In the genomic region with DNA sequence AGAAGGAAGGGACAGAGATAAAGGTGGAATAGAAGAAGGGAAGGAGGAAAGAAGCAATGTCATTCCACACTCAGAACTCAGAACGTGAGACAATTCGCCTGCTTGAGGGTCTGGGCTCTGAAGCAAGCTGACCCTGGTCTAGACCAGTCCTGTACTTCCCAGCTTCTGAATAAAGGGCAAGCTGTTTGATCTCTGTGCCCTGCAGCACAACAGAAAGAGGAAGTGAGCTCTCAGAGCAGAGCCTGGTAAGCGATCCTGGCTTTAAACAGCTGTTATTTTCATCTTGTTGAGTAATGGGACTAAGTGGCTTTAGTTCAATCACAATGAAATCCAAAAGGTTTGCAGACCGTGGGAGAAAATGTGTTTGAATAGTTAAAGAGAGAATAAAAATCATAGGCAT, we compare ENCODE assay signal across 12 mouse cellular contexts.
DNase-seq lines count a peak whose midpoint lies in the region; ATAC-seq and TF ChIP-seq lines count a peak whose summit lies in the region.
"Had no signal": no experiment of that assay in that cellular context is flagged by ENCODE, and none has a peak within 500 bp of the region (broad histone marks: within the 10 kb centered on the region; RNA-seq: fewer than 3 reads in every experiment).

No protein-coding gene starts in this region.

- H3K9ac ChIP-seq in lung, postnatal 0 days (replicated peaks; ENCODE audit: low read depth), result no peak overlapping the region
- no peak overlapping the region for H3K9ac ChIP-seq in embryonic facial prominence, embryonic 14.5 days (ENCODE audit: low read depth, low read length)
- H3K9ac ChIP-seq in hindbrain, embryonic 13.5 days, result no peak overlapping the region; the same call in 1 of the 2 replicates
- H3K9ac ChIP-seq: lung, embryonic 15.5 days had no signal

- H3K4me2 ChIP-seq in lung, postnatal 0 days (replicated peaks; ENCODE audit: low read depth, low read length), result no peak overlapping the region
- no peak overlapping the region for H3K4me2 ChIP-seq in embryonic facial prominence, embryonic 14.5 days (ENCODE audit: low read depth, low read length)
- no peak overlapping the region for H3K4me2 ChIP-seq in hindbrain, embryonic 13.5 days
- H3K4me2 ChIP-seq: lung, embryonic 15.5 days had no signal

- TF ChIP-seq CTCF in lung, postnatal 0 days (IDR thresholded peaks at IDR 0.05), result no peak
- TF ChIP-seq CTCF in lung, adult 2 months (IDR thresholded peaks at IDR 0.05; ENCODE audit: insufficient read depth, low read length), result no peak
- TF ChIP-seq CTCF in bone marrow macrophage, adult 2 months (IDR thresholded peaks at IDR 0.05; ENCODE audit: low read depth, low read length), result no peak

- ATAC-seq in lung, postnatal 0 days, result no peak
- no peak for ATAC-seq in embryonic facial prominence, embryonic 14.5 days (ENCODE audit: low read depth)
- ATAC-seq in hindbrain, embryonic 13.5 days (ENCODE audit: low FRiP score), result no peak

- peaks cover 54% of the 10 kb centered on the region; the same call in 1 of the 2 replicates for H3K36me3 ChIP-seq in lung, postnatal 0 days (ENCODE audit: insufficient read depth, low read length)
- peaks cover 86% of the 10 kb centered on the region for H3K36me3 ChIP-seq in embryonic facial prominence, embryonic 14.5 days (ENCODE audit: control insufficient read depth, insufficient read depth, low read length)
- peaks cover 95% of the 10 kb centered on the region for H3K36me3 ChIP-seq in hindbrain, embryonic 13.5 days

- H3K4me3 ChIP-seq in lung, postnatal 0 days (ENCODE audit: low read depth, low read length), result no peak overlapping the region
- no peak overlapping the region for H3K4me3 ChIP-seq in lung, adult 2 months (replicated peaks; ENCODE audit: extremely low read depth, low read depth, low read length)
- no peak overlapping the region for H3K4me3 ChIP-seq in bone marrow macrophage, adult 2 months (ENCODE audit: insufficient read depth, low read length)
- no peak overlapping the region for H3K4me3 ChIP-seq in embryonic facial prominence, embryonic 14.5 days (ENCODE audit: low read depth, low read length)
- no peak overlapping the region for H3K4me3 ChIP-seq in hindbrain, embryonic 13.5 days
- H3K4me3 ChIP-seq: lung, embryonic 15.5 days had no signal

- TF ChIP-seq EP300 in lung, postnatal 0 days (IDR thresholded peaks at IDR 0.05), result no peak

- no peaks in the 10 kb centered on the region for H3K4me1 ChIP-seq in lung, postnatal 0 days (ENCODE audit: insufficient read depth, low read depth, low read length)
- H3K4me1 ChIP-seq in lung, adult 2 months (ENCODE audit: control insufficient read depth, insufficient read depth, low read length), result no peaks in the 10 kb centered on the region
- peaks cover 20% of the 10 kb centered on the region for H3K4me1 ChIP-seq in bone marrow macrophage, adult 2 months (ENCODE audit: control insufficient read depth, insufficient read depth, low read length)
- no peaks in the 10 kb centered on the region for H3K4me1 ChIP-seq in embryonic facial prominence, embryonic 14.5 days (ENCODE audit: control insufficient read depth, insufficient read depth, low read length)
- no peaks in the 10 kb centered on the region for H3K4me1 ChIP-seq in hindbrain, embryonic 13.5 days (replicated peaks)
- H3K4me1 ChIP-seq: lung, embryonic 15.5 days had no signal

- WGBS in lung, postnatal 0 days, result 39% methylated on average over 4 of the region's 4 CpGs
- 34% methylated on average over 4 of the region's 4 CpGs for WGBS in lung, adult 2 months
- WGBS in embryonic facial prominence, embryonic 14.5 days, result 19% methylated on average over 4 of the region's 4 CpGs
- 28% methylated on average over 4 of the region's 4 CpGs for WGBS in hindbrain, embryonic 13.5 days

- no peak for TF ChIP-seq POLR2A in lung, adult 2 months (IDR thresholded peaks at IDR 0.05; ENCODE audit: borderline replicate concordance, extremely low read depth, low read depth, low read length)
- TF ChIP-seq POLR2A in bone marrow macrophage, adult 2 months (IDR thresholded peaks at IDR 0.05; ENCODE audit: borderline replicate concordance, low read depth, low read length), result no peak

- peak; percentile 14 for DNase-seq in lung, postnatal 0 days (ENCODE audit: low spot score)
- no peak for DNase-seq in lung, adult 2 months
- peak; percentile 58 for DNase-seq in embryonic facial prominence, embryonic 14.5 days (ENCODE audit: low spot score)
- DNase-seq in skeletal muscle tissue, adult 2 months (ENCODE audit: low read depth, low spot score), result peak; percentile 29
- no peak for DNase-seq in frontal cortex, postnatal 36 days (ENCODE audit: low spot score in 2 of 2)
- DNase-seq: adrenal gland, postnatal 14 days; cerebellum, adult 9-11 months; gastrocnemius, postnatal 36 days; heart, postnatal 36 days had no signal

- H3K27me3 ChIP-seq in lung, postnatal 0 days (replicated peaks; ENCODE audit: insufficient read depth, low read length), result no peaks in the 10 kb centered on the region
- H3K27me3 ChIP-seq in embryonic facial prominence, embryonic 14.5 days (replicated peaks; ENCODE audit: control insufficient read depth, insufficient read depth, low read length), result no peaks in the 10 kb centered on the region
- no peaks in the 10 kb centered on the region for H3K27me3 ChIP-seq in hindbrain, embryonic 13.5 days
- H3K27me3 ChIP-seq: lung, embryonic 15.5 days had no signal

- no peak overlapping the region for H3K27ac ChIP-seq in lung, postnatal 0 days (ENCODE audit: low read length)
- peak overlapping the region; percentile 49 for H3K27ac ChIP-seq in bone marrow macrophage, adult 2 months (ENCODE audit: insufficient read depth, low read depth, low read length)
- no peak overlapping the region for H3K27ac ChIP-seq in embryonic facial prominence, embryonic 14.5 days (replicated peaks; ENCODE audit: low read depth, low read length)
- no peak overlapping the region for H3K27ac ChIP-seq in hindbrain, embryonic 13.5 days
- H3K27ac ChIP-seq: lung, embryonic 15.5 days had no signal

- no peaks in the 10 kb centered on the region for H3K9me3 ChIP-seq in lung, postnatal 0 days (ENCODE audit: low read length)
- H3K9me3 ChIP-seq in embryonic facial prominence, embryonic 14.5 days (ENCODE audit: control insufficient read depth, low read length), result no peaks in the 10 kb centered on the region
- no peaks in the 10 kb centered on the region for H3K9me3 ChIP-seq in hindbrain, embryonic 13.5 days
- H3K9me3 ChIP-seq: lung, embryonic 15.5 days had no signal

Comparison
In these comparisons a context has a peak if more than half of its experiments do, and no peak if none do; other contexts are left out.
1. DNase-seq: peak in lung, postnatal 0 days (single experiment), embryonic facial prominence, embryonic 14.5 days (single experiment) and skeletal muscle tissue, adult 2 months (single experiment); none in lung, adult 2 months (single experiment) and frontal cortex, postnatal 36 days (0 of 2).